Mouse (Mus musculus) cerebellum, adult 2 months (tissue): Measurements from ENCODE around the gene Klhl25. TPM values are rescaled to one million over a fixed set of nuclear protein-coding genes. Genes with fewer than 3 reads are reported as not detected.

Experiments used
- DNase-seq, 2 experiments: peaks; one replicate each; pipeline ENCODE4 v3.0.0; 2021
- H3K27ac ChIP-seq: fragments of 200-500 bp; 2 replicates; pipeline ENCODE4 v1.5.1; 2012; ENCODE audit warnings: low read length, control low read depth, inconsistent platforms; ENCODE audit not compliant: insufficient read depth
- H3K27me3 ChIP-seq: fragments of 200-500 bp; 2 replicates; pipeline ENCODE4 v1.6.1; 2012; ENCODE audit warnings: inconsistent platforms, mild to moderate bottlenecking, low read length, moderate library complexity; ENCODE audit not compliant: control insufficient read depth, insufficient read depth
- H3K4me1 ChIP-seq: fragments of 200-500 bp; 2 replicates; pipeline ENCODE4 v1.6.1; 2011; ENCODE audit warnings: low read length; ENCODE audit not compliant: control insufficient read depth, insufficient read depth
- H3K4me3 ChIP-seq: fragments of 200-500 bp; replicated peaks from 2 replicates; pipeline ENCODE3; 2011; ENCODE audit warnings: mild to moderate bottlenecking, low read depth, low read length, control low read depth; ENCODE audit not compliant: insufficient read depth
- CTCF ChIP-seq: fragments of 200-500 bp; IDR thresholded peaks from 2 replicates; pipeline ENCODE4 v1.5.1; 2011; ENCODE audit warnings: low read depth, mild to moderate bottlenecking, control low read depth, low read length, moderate library complexity, borderline replicate concordance; ENCODE audit not compliant: insufficient read depth
- POLR2A ChIP-seq: fragments of 200-500 bp; IDR thresholded peaks from 2 replicates; pipeline ENCODE4 v1.6.1; 2011; ENCODE audit warnings: low read length, control low read depth, borderline replicate concordance; ENCODE audit not compliant: insufficient read depth
- WGBS: fragments of 180-500 bp; shearing (Covaris S2); methylation state at CpG from one replicate; pipeline ENCODE4 v1.1.7; 2018; 5-methylcytosine and 5-hydroxymethylcytosine counted together
- polyA plus RNA-seq: library from polyadenylated mRNA; depleted of rRNA; stranded (reverse); fragments of >200 nt; gene quantifications from 2 replicates; pipeline ENCODE4 v1.2.3, GENCODE M21; 2012; rRNA removed

Gene Klhl25
- polyA plus RNA-seq, result 8.9 and 9.6 TPM in 2 replicates

DNA sequence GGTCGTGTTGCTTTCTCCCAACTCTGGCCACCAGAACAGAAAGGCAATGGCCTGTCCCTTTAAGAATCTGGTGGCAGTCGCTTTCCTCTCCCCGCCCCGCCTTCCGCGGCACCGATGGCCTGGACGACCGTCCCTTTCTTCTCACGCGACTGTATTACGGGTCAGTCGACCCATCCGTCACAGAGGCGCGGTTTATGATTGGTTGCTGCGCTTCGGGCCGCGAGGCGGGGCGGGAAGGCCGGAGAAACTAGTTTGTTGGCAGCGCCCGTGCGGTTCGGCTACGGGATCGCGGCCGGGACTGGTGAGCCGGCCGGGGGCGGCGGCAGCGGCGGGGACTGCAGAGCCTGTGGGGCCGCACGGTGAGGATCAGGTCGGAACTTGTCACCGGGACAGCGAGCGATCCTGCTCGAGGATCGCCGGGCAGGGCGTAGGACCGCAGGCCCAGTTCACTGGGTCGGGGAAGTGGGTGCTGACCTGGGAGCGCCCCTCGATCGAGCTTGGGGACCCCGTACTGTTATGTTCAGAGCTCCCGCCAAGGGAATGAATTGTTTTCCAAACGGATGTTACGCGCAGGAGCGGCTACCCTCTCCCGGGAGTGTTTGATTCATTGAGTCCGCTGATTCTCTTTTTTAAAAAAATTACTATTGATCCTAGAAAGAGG is at the start of gene Klhl25:
TSS of gene Klhl25 (plus strand) at position 196 of the 661 bp plus-strand sequence.
- DNase-seq, result peak; percentile 98
- TF ChIP-seq POLR2A, result peak; percentile 27; the same call in 1 of the 2 replicates
- TF ChIP-seq CTCF, result no peak
- under 1% methylated on average over 60 of the region's 60 CpGs for WGBS
- Histone ChIP-seq H3K27me3 (no peaks in the 10 kb centered on the region), H3K4me1 (peaks cover 20% of the 10 kb centered on the region), H3K27ac (no peak within 1 kb of the TSS), H3K4me3 (peak within 1 kb of the TSS; percentile 96)

DNA sequence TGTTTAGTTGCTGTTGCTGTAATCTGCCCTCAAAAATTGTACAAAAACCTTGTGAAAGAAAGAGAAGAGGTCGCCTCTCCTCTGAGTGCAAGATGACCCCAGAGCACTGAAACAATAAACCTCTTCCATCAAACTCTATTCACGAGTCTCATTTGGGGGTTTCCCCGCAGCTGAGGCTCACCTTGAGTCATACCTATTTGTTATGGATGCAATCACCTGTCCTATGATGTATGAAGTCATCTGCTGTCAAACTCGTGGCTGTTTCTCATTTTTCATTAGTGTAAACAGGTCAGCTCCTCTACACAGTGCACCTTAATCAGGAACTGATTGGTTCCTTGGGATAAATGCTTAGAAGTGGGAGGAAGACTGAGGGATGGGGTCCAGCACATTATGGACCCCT is 47.6 kb upstream of the Klhl25 start:
- no peaks in the 10 kb centered on the region for H3K4me1 ChIP-seq
- WGBS, result 80% methylated on average over 4 of the region's 4 CpGs
- no peaks in the 10 kb centered on the region for H3K27me3 ChIP-seq
- H3K4me3 ChIP-seq, result no peak overlapping the region
- H3K27ac ChIP-seq, result no peak overlapping the region
- DNase-seq, result no peak
- TF ChIP-seq POLR2A (no peak), CTCF (no peak)

GRCm38 (mm10) chr7:75801022-75801421 is 47.1 kb upstream of the Klhl25 start:
- WGBS, result 85% methylated on average over 3 of the region's 3 CpGs
- Histone ChIP-seq H3K4me3 (no peak overlapping the region), H3K27me3 (no peaks in the 10 kb centered on the region), H3K4me1 (no peaks in the 10 kb centered on the region), H3K27ac (no peak overlapping the region)
- TF ChIP-seq CTCF, result no peak
- TF ChIP-seq POLR2A, result no peak
- DNase-seq, result no peak

- Histone ChIP-seq H3K27me3 (no peaks in the 10 kb centered on the region), H3K27ac (no peak overlapping the region), H3K4me3 (no peak overlapping the region), H3K4me1 (no peaks in the 10 kb centered on the region)
- 88% methylated on average over 5 of the region's 5 CpGs for WGBS
- DNase-seq, result no peak
- TF ChIP-seq CTCF, result no peak
- TF ChIP-seq POLR2A, result no peak
These were observed 46.3 kb upstream of the Klhl25 start for GRCm38 (mm10) chr7:75801621-75802358.

- Histone ChIP-seq H3K4me3 (no peak overlapping the region), H3K4me1 (no peaks in the 10 kb centered on the region), H3K27me3 (no peaks in the 10 kb centered on the region), H3K27ac (no peak overlapping the region)
- TF ChIP-seq POLR2A (no peak), CTCF (no peak)
- DNase-seq, result no peak
- 66% methylated on average over 3 of the region's 3 CpGs for WGBS
These were observed 45.2 kb upstream of the Klhl25 start for GRCm38 (mm10) chr7:75802887-75803286.

GRCm38 (mm10) chr7:75806161-75806560 is 41.9 kb upstream of the Klhl25 start:
- H3K4me3 ChIP-seq, result no peak overlapping the region
- TF ChIP-seq POLR2A (no peak), CTCF (no peak)
- H3K27ac ChIP-seq, result no peak overlapping the region
- H3K4me1 ChIP-seq, result no peaks in the 10 kb centered on the region
- 61% methylated on average over 4 of the region's 4 CpGs for WGBS
- no peak for DNase-seq
- no peaks in the 10 kb centered on the region for H3K27me3 ChIP-seq

DNA sequence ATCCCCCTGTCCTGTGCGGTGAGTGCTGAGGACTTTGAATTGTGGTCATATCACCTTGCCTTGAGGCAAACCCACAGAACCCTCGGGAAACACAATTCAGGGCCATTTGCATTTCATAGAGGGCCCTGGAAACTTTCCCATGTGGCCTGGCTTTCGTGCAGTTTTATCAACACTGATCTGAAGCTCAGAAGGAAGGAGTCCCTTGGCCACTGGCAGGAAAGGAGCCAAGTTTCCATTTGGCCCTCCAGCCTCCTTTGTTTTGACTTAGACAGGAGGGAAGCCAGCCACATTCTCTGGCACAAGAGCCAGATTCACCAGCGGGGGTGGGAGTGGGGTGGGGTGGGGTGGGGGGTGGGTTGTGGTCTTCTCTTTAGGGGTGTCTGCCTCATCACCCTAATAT is 41.4 kb upstream of the Klhl25 start:
- WGBS, result 13% methylated on average over 4 of the region's 4 CpGs
- no peak overlapping the region for H3K27ac ChIP-seq
- TF ChIP-seq CTCF (no peak), POLR2A (no peak)
- H3K4me3 ChIP-seq, result no peak overlapping the region
- H3K27me3 ChIP-seq, result no peaks in the 10 kb centered on the region
- H3K4me1 ChIP-seq, result no peaks in the 10 kb centered on the region
- DNase-seq, result no peak
